Mouse (Mus musculus) lung, adult 18-20 months (tissue): ENCODE data around the gene Alox15.
"Not testable (repeated sequence)": the region's sequence is repeated elsewhere in the genome, so short reads cannot be mapped to it uniquely, and the experiment has no call there.

Source experiments
- DNase-seq, 2 experiments: peaks; one replicate each; pipeline ENCODE4 v3.0.0; 2022; ENCODE audit warnings: mixed read lengths in 2 of 2

Gene Alox15

DNA sequence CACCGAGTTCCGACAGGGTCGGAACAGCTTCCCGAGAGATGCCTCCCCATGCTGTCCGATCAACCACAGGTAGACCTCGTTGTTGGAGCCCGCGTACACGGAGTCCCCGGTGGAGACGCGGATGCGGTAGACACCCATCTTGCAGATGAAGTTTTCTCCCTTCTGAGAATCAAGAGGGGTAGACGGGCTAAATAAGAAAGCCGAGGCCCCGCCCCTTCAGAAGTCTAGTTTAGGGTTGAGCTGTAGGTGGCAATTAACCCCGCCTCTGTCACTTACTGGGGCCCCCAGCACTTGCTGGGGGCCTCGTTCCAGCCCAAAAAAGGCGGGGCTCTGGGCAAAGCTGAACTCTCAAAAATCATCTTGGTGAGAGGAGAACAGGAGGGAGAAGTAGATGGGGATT lies at the start of gene Alox15:
Gene Alox15 (minus strand): TSS at position 164 of the 400 bp plus-strand sequence.
- no peak for DNase-seq

DNA sequence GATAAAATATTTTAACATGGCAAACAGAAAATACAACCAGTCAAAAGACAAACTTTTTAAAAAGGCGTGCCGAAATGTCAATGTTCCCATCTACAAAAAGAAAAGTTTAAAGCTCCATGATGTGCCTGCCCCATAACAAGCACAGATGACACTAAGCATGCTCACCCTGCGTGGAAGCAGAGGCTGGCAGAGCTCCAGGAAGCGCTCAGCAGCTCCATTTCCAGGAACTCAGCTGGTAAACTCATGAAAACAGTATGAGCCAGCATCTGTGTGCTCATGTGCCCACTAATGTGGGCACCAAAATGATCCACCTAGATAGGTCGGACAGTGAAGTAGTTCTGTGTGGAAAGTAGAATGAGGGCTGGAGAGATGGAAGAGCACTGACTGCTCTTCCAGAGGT lies 37.6 kb upstream of the Alox15 start:
- DNase-seq: no peak

DNA sequence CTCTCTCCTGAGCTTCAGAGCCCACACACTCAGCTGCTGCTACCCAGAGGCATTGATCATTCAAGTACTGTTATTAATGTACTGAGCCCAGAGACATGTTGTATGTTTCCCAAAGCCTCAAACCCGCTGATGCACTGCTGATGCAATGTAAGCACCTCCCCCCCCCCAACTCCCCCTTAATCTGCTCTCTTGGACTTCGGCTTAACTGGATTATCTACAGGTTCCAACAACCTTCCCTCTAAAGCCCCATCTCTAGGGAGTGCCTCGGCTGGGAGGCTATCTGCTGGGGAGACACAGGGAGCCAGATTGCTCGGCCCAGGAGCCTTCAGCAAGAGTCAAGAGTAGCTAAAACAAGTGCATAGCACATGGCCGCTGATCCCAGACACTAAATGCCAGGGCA lies 35.6 kb upstream of the Alox15 start:
- no peak for DNase-seq

DNA sequence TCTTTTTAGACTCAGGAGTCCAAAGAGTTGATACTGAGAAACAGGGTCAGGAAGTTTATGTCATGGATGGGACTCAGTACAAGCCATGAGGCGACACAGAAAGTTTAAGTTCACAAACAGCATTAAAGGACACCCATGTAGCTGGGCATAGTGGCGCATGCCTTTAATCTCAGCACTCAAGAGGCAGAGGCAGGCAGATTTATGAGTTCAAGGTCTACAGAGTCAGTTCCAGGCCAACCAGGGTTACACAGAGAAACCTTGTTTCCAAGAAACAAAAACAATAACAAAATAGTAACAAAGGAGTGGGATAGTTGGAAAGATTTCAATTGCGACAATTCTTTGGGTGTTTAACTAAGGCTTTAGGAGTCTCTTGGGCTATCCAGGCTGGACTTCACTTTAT lies 32.3 kb upstream of the Alox15 start:
- DNase-seq: no peak

DNA sequence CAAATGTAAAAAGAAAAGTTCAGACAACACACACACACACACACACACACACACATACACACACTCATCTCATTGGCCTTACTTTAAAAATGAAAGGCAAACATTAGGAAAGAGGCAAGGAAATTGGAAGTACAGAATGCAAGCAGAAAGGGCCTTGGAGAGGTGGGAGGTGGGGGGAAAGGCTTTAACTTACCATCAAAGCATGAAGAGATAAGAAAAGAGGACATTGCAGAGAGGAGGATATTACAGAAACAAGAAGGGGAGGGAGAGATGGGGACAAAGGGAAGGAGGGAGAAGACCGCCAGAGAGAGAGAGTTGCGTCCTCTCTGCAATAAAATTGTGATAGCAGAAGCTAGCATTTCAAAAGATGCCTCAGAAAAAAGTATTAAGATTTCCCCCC lies 29.5 kb upstream of the Alox15 start:
- DNase-seq: no peak

DNA sequence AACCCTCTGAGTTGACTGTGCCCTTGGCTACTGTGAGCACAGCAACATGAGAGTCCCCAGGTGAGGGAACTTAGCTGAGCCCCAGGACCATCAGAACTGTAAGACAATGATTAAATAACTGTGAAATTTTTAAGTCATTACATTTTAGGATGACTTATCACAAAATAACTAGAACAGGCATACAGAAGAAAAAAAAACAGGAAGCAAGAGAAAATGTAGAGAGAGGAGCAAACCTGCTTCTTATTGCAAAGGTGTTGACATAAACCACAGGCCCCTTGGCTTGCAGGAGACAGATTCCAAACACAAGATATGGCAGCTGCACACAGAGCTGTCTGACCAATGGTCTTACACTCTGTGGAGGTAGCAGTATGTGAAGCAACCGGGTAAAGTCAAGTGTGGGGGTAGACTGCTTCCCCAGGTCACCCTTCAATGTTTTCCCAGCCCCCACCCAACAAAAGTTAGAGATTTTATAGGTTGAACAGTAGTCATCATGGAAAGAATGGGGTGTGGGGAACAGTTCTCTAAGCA lies 28.7 kb upstream of the Alox15 start:
- DNase-seq: no peak

DNA sequence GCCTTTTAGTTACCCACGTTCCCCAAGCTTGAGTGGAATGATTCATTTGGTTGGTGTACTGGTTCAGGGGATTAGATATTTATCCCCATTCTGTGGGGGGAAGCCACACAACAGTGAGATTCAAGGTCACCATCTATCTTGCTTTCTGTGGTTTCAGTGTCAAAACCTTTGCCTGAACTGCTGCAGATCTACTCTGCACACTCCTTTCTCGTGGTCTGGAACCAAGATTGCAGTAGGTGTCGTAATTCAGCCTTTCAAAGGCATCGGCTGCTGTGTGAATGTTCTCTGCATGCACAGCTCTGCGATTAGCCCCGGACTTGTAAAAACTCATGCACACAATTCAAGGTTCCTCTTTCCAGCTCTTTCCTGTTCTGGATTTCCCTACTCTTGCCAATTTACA lies 24.2 kb upstream of the Alox15 start:
- no peak for DNase-seq

DNA sequence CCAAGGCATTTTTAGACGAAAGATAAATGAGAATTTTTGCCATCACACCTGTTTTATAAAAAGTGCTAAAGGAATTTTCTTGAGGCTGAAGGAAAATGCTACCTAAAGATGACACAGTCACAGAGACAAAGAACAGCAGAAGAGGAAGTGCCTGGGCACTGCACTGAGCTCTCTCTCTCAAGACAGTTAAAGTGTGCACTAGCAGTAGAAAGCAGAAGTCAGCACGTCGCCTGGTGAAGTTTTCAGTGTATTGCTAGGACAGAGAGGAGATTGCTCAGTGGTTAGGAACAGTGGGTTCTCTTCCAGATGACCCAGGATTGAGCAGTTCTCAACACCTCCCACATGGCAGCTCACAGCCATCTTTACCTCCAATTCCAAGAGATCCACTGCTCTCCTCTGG lies 22.5 kb upstream of the Alox15 start:
- DNase-seq: no peak

DNA sequence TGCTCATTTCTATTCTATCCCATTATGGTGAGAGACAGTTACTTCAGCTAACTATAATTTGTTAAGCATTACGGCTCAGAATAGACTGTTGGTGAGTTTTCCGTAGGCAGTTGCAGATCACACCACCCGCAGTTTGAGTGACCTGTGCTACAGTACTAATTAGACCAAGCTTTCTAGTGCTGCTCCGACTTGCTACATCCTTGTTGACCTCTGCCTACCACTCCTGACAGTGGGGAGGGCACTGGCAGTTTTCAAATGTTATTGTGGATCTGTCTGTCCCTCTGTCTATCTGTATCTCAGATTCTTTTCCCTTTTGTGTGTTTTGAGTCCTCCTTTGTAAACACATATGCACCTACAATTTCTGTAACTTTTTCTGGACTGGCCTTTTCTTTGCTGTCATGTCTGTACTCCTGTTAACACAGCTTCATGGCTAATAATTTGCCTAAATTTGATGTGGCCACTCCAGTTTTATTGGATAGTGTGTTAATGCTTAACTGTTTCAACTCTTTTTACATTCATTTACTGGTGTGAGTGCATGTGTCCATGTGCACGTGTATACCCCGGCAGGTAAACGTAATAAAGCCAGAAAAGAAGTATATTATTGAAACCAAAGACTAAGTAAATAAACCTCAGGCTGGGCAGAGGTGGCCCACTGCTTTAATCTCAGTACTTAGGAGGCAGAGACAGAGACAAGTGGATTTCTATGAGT lies 21.2 kb upstream of the Alox15 start:
- no peak for DNase-seq

DNA sequence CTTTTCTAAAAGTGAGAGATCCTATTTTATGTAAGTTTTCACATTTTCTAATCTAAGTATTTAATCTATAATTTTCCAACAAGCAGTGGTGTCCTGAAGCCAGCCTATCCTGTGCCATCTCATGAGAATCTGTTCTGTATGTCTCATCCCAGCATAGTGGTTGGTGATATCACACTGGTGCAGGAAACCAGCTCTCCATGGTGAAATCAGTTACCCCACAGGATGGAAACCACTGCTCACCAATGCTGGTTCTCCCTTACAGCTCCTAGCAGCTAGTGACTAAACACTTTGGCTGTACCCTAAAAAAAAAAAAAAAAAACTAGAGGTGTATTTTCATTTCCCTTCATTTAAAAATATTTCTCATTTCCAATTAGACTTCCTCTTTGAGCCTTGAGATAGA lies 20.6 kb upstream of the Alox15 start:
- DNase-seq: no peak

DNA sequence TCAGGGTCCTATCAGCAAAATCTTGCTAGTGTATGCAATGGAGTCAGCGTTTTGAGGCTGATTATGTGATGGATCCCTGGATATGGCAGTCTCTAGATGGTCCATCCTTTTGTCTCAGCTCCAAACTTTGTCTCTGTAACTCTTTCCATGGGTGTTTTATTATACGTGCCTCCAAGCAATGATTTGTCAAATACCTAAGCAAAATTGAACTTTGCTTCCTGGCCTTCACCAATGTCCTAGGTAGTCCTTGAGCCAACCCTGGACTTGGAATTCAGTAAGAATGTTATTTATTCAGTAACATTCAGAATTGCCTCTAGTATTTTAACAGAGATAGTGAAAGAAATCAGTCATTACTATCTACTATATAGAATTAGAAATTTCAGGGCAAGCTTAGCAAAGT lies 16.8 kb upstream of the Alox15 start:
- not testable (repeated sequence) for DNase-seq

DNA sequence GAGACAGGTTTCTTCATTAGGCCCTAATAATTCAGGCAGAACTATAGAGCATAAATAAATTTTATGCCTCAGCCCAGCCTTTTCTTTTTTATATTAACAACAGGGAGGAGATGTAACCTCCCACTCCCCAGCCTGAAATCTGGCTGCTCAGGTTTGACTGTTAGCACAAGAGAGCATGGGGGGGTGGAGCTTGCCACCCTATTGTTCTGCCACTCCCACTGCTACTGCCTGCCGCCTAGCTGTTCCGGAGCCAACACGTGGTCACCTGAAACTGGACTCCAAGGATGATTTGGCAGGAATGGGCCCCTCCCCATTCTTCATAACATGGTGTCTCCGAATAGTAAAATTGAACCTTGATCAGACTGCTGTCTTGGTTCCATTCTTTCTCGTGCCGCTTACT lies 15.9 kb upstream of the Alox15 start:
- not testable (repeated sequence) for DNase-seq

DNA sequence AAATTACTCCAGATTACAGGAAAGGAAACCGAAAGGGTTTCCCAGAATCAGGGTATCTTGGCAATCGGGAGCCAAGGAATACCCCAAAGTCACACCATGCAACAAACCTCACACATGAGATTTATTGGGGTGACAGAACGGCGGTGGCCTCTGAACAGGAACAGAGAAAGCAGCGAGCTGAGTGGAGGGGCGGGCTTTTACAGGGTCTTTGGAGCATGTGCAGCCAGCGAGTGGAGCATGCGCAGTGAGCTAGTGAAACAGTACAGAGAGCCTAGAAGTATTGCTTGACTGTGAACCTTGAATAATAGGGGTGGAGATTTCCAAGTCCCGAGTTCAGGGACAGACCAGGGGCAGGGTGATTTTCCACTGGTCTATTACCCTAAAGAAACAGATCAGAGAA lies 3.2 kb downstream of the Alox15 start:
- DNase-seq: no peak

DNA sequence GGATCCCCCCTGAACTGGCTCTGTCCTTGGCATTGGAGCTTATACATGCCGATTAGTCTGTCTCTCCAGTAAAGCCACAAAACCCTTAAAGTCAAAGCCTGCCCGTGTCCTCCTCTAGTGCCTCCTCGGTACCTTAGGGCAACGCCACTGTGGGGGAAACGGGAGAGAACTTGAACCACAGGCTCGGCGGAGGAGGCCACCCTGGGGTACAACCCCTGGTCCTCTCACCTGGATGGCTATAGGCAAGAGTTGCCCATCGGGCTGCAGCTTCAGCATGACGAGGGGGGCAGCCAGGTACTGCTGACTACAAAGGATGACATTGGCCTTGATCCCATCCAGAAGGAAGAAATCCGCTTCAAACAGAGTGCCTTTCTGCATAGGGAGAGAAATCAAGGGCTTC lies 4.0 kb downstream of the Alox15 start:
- DNase-seq: no peak

DNA sequence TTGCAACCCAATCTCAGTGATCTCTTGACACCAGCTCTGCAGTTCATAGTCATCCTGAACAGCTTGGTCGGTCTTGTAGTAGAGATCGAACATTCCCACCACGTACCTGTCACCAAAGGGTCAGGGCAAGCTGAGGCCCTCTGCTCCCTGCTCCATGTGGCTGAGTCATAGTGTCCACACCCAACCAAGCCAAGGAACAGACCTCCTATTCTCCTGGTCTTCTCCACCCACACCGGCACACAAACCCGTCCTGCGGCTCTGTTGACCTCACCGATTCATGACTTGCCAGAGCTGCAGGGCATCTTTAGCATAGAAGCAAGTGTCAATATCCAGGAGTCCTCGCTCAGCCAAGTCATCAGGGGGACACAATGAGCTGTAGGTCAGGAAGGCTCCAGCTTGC lies 6.3 kb downstream of the Alox15 start:
- no peak for DNase-seq

DNA sequence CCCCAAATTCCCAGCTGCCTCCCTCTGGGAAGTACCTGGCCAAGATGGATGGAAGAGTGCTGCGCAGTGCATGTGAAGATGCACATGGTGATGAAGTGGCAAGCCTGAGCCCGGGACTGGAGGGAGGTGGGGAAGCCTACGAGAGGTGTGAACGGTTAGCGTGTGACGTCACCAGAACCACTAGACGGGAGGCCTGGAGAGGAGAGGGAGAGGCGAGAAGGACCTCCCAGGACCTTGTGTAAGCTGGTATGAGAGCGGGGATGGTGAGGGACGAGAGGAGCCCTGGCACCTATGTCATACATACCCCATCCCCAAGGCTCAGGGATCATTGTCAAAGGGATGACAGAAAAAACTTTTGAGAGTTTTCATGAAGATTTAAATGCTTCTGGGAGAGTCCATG lies 6.8 kb downstream of the Alox15 start:
- DNase-seq: no peak

DNA sequence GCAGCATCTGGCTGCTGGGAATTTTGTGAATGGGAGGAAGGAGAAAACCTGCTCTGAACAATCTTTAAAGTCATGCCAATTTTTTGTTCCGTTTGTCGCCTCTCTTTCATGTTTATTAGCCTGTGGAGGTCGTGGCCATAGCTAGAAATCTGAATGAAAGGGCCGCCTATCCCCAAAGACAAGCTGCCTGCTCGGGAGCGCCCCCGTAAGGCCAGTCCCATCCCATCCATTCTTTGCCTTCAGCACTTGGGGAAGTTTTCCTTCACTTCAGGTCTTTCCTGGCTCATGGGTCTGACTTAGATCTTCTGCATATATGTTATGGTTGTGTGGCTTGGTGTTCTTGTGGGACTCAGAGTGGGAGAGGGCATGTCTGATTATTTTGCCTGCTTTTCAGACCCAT lies 12.3 kb downstream of the Alox15 start:
- DNase-seq: no peak

DNA sequence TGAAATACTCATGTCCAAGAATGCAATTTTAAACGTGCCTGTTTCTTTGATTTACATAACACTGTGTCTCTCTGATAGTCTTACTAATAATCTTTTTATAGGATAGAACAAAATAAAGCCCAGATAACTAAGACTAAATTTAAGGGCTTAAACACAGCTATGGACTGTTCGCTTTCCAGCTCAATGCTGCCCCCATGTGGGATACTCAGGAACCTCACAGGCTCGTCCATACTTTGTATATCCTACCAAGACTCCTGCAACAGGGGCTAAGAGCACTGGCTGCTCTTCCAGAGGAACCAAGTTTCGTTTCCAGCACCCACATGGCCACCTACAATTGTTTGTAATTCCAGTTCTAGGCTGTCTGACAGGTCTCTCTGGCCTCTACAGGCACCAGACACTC lies 17.4 kb downstream of the Alox15 start:
- DNase-seq: peak; percentile 31 to 40

DNA sequence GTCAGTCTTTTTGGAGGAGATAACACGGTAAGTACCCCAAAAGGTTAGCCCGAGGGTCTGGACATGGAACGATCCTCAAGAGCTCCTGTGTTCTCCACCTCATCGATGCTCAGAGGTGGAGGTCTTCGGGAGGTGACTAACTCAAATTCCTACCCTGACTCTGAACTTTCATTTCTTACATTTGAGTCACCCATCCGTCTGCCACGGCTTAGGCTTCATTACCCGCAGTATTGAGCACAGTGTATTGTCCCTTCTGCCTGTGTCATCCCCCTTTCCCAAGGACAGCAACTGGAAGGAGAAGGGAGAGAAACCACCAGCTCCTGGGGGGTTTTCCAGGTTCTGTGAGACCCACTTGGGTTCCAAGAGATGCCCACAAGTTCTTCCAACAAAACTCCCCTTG lies 27.1 kb downstream of the Alox15 start:
- DNase-seq: no peak

DNA sequence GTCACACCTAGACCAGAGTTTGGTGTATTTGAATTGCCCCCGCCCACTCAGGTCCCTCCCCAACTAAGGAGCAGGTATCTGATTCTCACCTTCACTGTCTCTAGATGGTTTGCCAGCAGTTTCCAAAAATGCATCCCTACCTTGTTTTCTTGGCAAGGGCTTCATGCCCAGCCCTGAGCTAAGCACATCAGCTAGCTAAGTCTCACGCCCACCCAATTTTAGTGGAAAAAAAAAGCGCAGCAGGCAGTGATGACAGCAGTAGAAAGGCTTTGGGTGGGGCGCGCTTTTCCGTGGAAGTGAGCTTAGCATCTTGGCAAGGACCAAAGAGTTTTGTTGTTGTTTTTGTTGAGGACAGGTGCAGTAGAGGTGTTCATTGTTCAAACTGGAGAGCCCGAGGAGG lies 29.3 kb downstream of the Alox15 start, which contains the start of gene Alox12e:
Gene Alox12e (minus strand): TSS at position 101 of the 400 bp plus-strand sequence.
- no peak for DNase-seq

DNA sequence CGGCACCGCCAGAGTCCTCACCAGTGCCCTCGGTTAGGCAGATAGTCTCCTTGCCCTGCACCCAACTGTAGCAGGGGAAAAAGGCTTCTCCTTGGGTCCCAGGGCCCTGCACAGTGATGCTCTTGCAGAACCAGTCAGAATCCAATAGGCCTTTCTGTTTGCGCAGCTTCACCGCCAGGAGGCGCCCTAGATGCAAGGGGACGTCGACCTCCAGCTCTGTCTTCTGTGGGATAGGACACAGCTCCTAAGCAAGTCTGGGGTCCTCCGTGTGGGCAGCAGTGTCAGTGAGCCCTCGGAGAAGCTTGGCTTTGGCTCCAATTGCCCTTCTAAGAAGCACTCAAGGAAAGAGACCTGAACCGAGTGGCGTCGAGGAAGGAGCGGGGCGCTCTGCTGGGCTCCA lies 30.2 kb downstream of the Alox15 start:
- DNase-seq: peak; percentile 26

DNA sequence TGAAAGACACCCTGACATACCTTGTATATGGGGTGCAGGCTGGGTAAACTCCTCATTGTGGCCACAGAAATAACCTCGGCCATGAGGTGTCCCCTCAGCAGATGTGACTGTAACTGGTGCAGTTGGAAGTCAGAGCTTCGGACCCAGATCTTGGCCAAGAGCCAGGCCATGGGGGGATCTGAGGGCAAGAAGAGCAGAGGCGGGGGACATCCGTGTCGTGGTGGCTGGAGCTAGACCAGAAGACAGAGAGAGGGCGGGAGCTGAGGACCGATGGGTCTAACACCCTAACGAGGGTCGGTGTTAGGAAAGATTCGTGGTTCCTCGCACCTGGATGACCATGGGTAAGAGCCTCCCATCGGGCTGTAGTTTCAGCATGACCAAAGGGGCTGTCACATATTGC lies 32.2 kb downstream of the Alox15 start:
- no peak for DNase-seq

DNA sequence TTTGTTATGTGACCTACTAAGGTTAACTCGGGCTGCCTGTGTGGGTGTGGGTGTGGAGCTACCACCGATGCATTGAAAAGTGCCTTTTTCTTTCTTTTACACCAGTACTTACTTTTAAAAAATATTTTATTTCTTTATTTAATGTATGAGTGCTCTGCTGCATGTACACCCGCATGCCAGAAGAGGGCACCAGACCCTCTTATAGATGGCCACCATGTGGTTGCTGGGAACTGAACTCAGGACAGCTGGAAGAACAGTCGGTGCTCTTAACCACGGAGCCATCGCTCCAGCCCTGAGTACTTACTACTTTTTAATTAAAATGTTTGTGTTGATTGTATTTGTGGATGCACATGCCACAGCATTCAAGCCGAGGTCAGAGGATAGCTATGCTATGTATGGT lies 38.0 kb downstream of the Alox15 start:
- peak in 1 of 2 experiments; percentile 5 for DNase-seq

DNA sequence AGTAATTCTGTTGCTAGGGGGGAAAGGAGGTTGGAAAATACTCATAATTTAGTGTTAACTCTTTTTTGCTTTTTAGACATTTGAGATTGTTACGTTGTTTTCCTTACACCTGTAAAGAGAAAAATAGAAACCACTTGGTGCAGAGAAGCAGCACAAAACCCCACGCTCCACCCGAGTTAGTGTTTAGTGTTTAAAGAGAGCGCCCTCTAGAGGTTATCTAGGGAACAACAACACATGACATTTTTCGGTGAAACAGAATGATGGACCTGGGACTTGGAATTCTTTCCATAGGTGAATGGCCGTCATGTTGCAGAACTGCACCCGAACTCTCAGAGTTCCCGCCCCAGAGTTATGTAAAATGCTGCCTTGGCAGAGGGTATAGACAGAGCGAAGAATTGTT lies 42.5 kb downstream of the Alox15 start:
- DNase-seq: peak; percentile 22 to 65

DNA sequence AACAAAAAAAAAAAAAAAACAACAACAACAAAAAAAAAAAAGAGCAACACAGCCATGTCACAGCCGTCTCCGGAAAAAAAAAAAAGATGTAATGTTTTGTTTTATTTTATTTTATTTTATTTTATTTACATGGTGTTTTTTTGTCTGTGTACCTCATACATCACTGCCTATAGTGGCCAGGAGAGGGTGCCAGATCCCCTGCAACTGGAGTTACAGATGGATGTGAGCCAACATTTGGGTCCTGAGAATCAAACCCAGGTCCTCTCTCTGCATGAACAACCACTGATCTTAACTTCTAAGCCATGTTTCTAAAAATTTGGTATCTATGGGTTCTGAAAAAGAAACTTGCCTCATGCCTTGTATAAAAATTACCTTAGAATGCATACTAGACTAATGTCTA lies 43.5 kb downstream of the Alox15 start:
- DNase-seq: peak in 1 of 2 experiments; percentile 16
